Mouse (Mus musculus) left cerebral cortex, adult 9 months (tissue): ENCODE measurements around the gene Eif5a.
"Not testable (repeated sequence)": the region's sequence is repeated elsewhere in the genome, so short reads cannot be mapped to it uniquely, and the experiment has no call there.

Experiments used
- DNase-seq, 2 experiments: peaks; one replicate each; pipeline ENCODE4 v3.0.0; 2022; ENCODE audit warnings: low spot score in 2 of 2

The Eif5a gene

GRCm38 (mm10) chr11:69921114-69922011, at the start of gene Eif5a:
TSS of gene Eif5a (minus strand) at chr11:69921958.
- DNase-seq = peak; percentile 100

DNA sequence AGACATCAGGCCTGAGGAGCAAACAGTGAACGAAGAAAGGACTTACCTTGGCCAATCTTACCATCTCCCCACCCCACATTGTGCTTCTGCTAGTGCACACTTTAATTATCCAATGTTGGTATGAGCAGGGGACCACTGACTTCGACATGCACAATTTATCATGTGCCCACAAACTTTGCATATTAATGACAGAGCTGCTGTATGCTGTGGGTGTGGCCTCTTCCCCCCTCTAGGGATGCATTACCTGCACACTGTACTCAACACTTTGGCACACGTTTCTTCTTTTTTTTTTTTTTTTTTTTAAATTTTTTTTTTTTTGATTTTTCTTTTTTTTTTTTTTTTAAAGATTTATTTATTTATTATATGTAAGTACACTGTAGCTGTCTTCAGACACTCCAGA, 49.0 kb upstream of the Eif5a start:
- DNase-seq = no peak

- DNase-seq = no peak
These were observed 48.5 kb upstream of the Eif5a start for GRCm38 (mm10) chr11:69970222-69970621.

- no peak for DNase-seq
These were observed 47.0 kb upstream of the Eif5a start for GRCm38 (mm10) chr11:69968793-69969192.

DNA sequence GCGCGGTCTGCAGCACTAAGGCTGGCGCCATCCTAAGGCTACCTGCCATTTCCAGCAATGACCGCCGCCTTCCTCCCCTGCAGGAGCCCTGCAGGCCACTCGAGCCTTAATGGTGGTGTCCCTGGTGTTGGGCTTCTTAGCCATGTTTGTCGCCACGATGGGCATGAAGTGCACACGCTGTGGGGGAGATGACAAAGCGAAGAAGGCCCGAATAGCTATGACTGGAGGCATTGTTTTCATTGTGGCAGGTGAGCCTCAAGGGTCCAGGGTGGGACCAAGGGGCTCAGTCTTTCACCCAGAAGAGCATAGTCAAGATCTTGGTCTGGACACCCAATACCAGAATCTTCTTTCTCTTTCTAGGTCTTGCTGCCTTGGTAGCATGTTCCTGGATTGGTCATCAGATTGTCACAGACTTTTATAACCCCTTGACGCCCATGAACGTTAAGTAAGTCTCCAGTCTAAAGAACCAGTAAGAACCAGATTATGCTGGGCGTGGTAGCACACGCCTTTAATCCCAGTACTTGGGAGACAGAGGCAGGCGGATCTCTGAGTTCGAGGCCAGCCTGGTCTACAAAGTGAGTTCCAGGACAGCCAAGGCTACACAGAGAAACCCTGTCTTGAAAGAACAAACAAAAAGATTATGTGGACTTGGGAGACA, 45.2 kb upstream of the Eif5a start:
- no peak for DNase-seq

GRCm38 (mm10) chr11:69966006-69966859, 44.5 kb upstream of the Eif5a start:
- no peak for DNase-seq

- no peak for DNase-seq
These were observed 43.7 kb upstream of the Eif5a start for GRCm38 (mm10) chr11:69965271-69966005.

- DNase-seq = no peak
These were observed 43.0 kb upstream of the Eif5a start, which contains the start of gene Cldn7 for GRCm38 (mm10) chr11:69964650-69965270. TSS of gene Cldn7 (plus strand) at chr11:69964779.

- DNase-seq = no peak
These were observed 40.1 kb upstream of the Eif5a start for GRCm38 (mm10) chr11:69961841-69962240.

- no peak for DNase-seq
These were observed 38.9 kb upstream of the Eif5a start for GRCm38 (mm10) chr11:69960616-69961015.

- no peak for DNase-seq
These were observed 34.5 kb upstream of the Eif5a start for GRCm38 (mm10) chr11:69956218-69956617.

- DNase-seq = not testable (repeated sequence)
These were observed 33.9 kb upstream of the Eif5a start for GRCm38 (mm10) chr11:69955618-69956017.

- no peak for DNase-seq
These were observed 31.6 kb upstream of the Eif5a start for GRCm38 (mm10) chr11:69953267-69953915.

- DNase-seq = no peak
These were observed 30.5 kb upstream of the Eif5a start for GRCm38 (mm10) chr11:69952274-69952673.

DNA sequence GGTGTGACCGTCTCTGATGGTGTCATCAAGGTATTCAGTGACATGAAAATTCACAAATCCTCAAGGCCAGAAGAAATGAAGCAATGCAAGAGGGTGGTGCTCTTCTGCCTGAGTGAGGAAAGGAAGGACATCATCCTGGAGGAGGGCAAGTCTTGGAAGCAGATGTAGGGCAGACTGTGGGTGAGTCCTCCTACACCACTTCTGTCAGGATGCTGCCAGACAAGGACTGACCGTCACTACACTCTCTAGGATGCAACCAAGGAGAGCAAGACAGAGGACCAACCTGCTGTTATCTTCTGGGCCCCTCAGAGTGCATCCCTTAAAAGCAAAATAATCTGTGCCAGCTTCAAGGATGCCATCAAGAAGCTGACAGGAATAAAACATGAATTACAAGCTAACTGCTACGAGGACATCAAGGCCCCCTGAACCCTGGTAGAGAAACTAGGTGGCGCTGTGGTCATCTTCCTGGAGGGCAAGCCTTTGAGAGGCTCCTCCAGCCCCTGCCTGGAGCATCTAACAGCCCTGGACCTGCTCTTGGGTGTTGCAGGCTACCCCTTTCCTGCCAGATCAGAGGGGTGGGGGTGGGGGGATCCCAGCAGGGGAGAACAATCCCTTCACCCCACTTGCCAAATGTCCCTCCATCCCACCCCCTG, 29.2 kb upstream of the Eif5a start:
- no peak for DNase-seq

- DNase-seq = peak; percentile 33 to 78
These were observed 27.0 kb upstream of the Eif5a start for GRCm38 (mm10) chr11:69948763-69949150.

GRCm38 (mm10) chr11:69948066-69948762, 26.5 kb upstream of the Eif5a start, which contains the start of gene Slc2a4:
TSS of gene Slc2a4 (minus strand) at chr11:69948188.
- peak in 1 of 2 experiments; percentile 41 for DNase-seq

DNA sequence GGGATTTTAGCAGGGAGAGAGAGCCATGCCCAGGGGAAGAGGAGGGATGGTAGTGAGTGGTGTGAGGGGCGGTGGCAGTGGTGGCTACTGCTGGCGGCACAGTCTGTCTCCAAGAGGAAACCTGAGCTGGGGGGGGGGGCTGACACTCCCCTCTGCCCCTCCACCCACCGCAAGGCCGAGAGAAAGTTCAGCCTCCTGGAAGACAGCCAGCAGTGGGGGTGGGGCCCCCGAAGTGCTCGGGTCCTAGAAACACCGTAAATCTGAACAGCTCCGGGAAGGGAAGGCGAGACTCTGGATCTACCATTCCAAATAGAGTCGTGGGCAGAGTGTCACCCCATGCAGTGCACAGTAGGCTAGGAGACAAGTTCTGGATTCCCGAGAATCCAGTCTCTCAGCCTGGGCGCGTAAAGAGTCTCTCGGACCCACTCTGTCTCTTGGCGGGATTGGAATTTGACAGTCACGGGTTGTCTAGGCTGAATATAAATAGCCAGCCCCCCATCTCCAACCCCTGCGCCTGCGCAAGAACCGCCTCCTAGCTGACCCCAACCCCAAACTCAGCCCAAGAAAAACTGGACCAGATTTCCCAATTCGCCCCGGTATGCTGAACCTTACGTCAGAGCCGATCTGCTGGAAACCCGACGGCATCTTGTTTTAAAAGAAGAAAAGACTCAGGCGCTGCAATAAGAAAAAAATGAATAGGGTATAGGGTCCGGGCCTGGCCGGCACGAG, 25.7 kb upstream of the Eif5a start:
- no peak for DNase-seq
